Mouse (Mus musculus): ENCODE data around the gene Frs3.
A peak's percentile ranks its signal among the peaks of the same experiment; 100 is the strongest.

Frs3 gene

GRCm38 (mm10) chr17:47737271-47738065 is 48.6 kb downstream of the Frs3 start:
- peak; percentile 93 for DNase-seq

- DNase-seq, result peak; percentile 67 to 68
Measured at GRCm38 (mm10) chr17:47738066-47738878, 49.4 kb downstream of the Frs3 start.

GRCm38 (mm10) chr17:47738879-47739798 is 50.3 kb downstream of the Frs3 start:
- peak; percentile 38 to 40 for DNase-seq

GRCm38 (mm10) chr17:47740186-47740585 is 51.4 kb downstream of the Frs3 start:
- DNase-seq, result no peak

DNA sequence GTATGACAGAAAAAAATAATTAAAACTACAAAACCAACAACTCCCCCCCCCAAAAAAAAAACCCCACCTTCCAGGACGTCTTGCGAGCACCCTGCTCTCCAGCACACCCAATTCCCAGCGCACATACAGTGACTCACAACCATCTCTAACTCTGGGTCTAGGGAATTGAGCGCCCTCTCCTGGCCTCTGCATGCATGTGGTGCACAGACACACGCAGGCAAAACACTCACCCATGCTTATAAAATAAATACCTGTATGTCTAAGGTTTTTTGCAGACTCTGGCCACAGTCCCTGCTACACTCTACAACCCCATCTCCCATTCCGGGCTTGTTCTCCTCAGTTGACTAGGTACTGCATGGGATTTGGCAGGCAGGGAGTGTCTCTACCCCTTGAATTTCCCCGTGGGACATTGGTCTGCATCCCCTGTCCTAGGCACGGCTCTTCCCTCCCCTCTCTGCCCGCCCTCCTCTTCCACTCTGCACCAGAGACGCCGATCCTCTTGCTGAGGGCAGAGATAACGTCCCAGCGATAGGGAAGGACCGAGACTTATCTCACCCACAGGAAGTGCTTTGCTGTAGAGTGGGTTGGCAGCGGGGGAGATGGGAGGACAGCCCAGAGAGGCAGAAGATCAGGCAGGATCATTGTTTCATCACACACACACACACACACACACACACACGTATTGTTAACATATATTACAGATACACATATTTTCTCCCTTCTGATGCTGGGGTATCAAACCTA is 54.3 kb downstream of the Frs3 start:
- no peak for DNase-seq

DNA sequence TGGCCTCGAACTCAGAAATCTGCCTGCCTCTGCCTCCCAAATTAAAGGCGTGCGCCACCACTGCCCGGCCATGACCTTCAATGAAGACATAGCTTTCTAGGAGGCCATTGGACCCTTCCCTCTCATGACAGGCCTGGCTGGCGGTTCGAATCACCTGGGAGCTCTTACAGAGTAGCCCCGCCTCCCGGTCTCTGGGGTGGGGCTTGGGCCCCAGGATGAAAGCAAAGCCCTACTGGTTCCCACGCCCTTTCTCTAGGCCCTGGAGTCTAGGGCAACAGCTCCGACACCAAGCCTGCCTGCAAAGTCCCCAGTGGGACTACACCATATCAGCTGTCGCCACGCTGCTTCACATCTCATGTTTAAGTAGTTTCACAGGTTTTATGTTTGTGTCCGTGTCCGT is 55.3 kb downstream of the Frs3 start:
- no peak for DNase-seq

GRCm38 (mm10) chr17:47744746-47745368 is 56.0 kb downstream of the Frs3 start:
- no peak for DNase-seq

DNA sequence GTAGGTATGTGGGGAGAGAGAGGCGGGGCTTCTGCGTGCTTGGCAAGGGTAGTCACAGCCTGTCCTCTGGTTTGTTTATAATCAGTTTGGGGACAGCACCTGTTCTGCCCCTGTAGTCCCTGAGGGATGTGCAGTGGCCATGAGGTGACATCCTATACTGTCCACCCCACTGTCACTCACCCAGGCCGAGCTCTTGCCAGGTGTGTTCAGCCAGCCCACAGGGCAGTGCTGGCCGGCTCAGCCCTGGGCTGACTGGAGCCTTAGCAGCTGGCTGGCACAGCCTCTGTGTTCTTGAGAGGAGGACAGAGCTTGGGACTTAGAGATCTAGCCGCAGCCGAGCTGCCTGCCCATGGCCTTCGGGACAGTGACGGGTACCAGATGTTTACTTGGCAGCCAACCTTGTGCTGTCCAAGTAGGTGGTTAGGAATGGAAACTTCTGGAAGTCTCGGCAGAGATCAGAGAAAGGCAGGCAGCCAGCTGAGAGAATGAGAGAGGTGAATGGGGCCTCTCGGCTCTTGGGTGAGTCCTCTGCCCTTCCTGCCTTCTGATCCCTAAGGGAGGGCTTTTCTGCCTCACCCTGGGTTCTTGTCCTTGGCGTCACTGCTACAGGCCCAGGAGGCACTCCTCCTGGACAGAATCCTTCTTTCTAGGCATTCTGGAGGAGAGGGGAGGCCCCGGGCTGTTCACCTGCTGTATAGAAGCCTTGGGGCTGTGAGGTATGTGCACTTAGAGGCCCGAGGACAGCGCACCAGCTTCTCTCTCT is 60.1 kb downstream of the Frs3 start:
- peak; percentile 61 to 64 for DNase-seq

GRCm38 (mm10) chr17:47749626-47750025 is 60.8 kb downstream of the Frs3 start:
- no peak for DNase-seq

DNA sequence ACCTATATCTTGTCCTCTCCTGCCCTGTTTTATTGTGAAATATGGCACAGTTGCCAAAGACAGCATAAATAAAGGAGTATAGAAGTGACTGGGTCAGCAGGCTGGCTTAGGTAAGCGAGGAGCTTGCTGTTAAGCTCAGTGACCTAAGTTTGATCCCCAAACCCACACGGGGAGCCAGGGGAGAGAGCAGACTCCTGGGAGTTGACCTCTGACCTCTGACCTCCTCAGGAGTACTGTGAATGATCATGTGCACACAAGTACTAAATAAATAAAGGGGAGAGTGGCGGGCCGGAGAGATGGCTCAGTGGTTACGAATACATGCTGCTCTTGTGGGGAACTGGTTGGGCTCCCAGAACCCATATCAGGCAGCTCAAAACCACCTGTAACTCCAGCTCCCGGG is 61.3 kb downstream of the Frs3 start:
- DNase-seq, result no peak

DNA sequence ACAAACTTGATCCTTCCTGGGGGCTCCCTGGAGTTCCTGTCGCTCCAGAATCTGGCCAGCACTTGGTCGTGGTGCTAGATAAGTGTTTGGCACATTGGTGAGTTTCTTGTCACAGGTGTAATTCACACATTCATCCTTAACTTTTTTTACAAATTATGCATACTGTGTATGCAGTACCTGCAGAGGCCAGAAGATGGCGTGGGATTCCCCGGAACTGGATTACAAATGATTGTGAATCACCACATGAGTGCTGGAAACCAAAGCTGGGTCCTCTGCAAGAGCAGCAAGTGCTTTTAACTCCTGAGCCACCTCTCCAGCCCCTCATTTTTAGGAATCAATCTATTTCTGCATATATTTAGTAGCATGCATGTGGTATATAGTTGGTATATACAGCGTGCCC is 63.0 kb downstream of the Frs3 start:
- no peak for DNase-seq

- DNase-seq, result no peak
Measured at GRCm38 (mm10) chr17:47753130-47753775, 64.4 kb downstream of the Frs3 start.
